Mouse (Mus musculus): ENCODE measurements around the gene Olfr1122. TPM values are rescaled to one million over a fixed set of nuclear protein-coding genes. Genes with fewer than 3 reads are reported as not detected.

The Olfr1122 gene
- total and polyA plus RNA-seq, 2 experiments from 2014 or later: not detected

DNA sequence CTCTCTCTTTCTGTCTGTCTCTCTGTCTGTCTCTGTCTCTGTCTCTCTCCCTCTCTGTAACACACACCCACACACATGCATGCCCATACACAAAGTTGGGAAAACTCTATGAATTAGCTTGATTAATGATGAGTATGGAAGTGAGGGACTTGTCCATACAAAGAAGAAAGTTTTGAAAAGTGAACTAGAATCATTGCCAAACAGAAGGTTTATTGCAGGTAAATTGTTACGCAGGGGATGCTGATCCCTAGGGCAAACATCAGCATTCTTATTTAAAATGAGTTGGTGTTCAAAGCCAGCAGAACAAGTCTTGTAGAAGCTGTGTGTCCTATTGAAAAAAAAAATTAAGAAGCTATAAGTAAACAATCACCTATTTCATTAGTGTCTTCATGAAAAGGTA is 30.7 kb downstream of the Olfr1122 start, which contains the start of gene Olfr1123:
Gene Olfr1123 (plus strand): TSS at position 301 of the 400 bp plus-strand sequence.
- no peak for DNase-seq

DNA sequence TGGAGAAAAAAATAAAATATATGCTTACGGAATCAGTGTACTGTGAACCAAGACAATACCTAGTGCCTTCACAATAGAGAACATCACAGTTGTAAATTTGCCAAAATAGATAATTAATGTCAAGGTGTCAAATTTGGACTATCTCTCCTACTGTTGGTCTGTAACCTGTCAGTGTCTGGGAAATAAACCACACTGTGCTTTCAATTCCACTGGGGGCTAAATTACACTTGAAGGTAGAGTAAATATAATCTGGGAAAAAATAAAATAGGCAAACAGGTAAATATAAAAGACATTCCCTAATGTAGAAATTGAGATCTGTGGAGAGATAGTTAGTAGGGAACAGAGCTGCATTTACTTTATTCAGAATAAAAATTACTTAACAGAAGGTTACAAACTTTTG is 44.3 kb downstream of the Olfr1122 start, which contains the start of gene Olfr1124:
Gene Olfr1124 (plus strand): TSS at position 301 of the 400 bp plus-strand sequence.
- H3K9me3 ChIP-seq (ENCODE audit: low read length): no peaks in the 10 kb centered on the region
- no peak for DNase-seq
- no peak within 1 kb of the TSS for H3K27ac ChIP-seq (ENCODE audit: low read depth, low read length)
- no peak within 1 kb of the TSS for H3K9ac ChIP-seq
- no peak within 1 kb of the TSS for H3K4me3 ChIP-seq (ENCODE audit: low read depth, low read length)
- no peaks in the 10 kb centered on the region for H3K4me1 ChIP-seq (ENCODE audit: insufficient read depth)
- no peaks in the 10 kb centered on the region for H3K27me3 ChIP-seq (ENCODE audit: insufficient read depth, low read length)
- H3K4me2 ChIP-seq (ENCODE audit: low read depth): no peak within 1 kb of the TSS
- no peak for ATAC-seq
- no peaks in the 10 kb centered on the region for H3K36me3 ChIP-seq (ENCODE audit: insufficient read depth)
- TF ChIP-seq CTCF (IDR thresholded peaks at IDR 0.05; ENCODE audit: low read depth): no peak
- 94% methylated on average over 1 of the region's 1 CpGs for WGBS

More for the DNA sequence above, 30.7 kb downstream of the Olfr1122 start, which contains the start of gene Olfr1123:
- Histone ChIP-seq H3K36me3 (ENCODE audit: insufficient read depth) (no peaks in the 10 kb centered on the region), H3K27ac (ENCODE audit: low read depth, low read length) (no peak within 1 kb of the TSS), H3K9ac (no peak within 1 kb of the TSS), H3K4me2 (ENCODE audit: low read depth) (no peak within 1 kb of the TSS), H3K27me3 (ENCODE audit: insufficient read depth, low read length) (no peaks in the 10 kb centered on the region), H3K4me1 (ENCODE audit: insufficient read depth) (no peaks in the 10 kb centered on the region), H3K9me3 (ENCODE audit: low read length) (no peaks in the 10 kb centered on the region), H3K4me3 (ENCODE audit: low read depth, low read length) (no peak within 1 kb of the TSS)
- ATAC-seq: no peak
- WGBS: 82% methylated on average over 1 of the region's 1 CpGs
- TF ChIP-seq CTCF (IDR thresholded peaks at IDR 0.05; ENCODE audit: low read depth): no peak

DNA sequence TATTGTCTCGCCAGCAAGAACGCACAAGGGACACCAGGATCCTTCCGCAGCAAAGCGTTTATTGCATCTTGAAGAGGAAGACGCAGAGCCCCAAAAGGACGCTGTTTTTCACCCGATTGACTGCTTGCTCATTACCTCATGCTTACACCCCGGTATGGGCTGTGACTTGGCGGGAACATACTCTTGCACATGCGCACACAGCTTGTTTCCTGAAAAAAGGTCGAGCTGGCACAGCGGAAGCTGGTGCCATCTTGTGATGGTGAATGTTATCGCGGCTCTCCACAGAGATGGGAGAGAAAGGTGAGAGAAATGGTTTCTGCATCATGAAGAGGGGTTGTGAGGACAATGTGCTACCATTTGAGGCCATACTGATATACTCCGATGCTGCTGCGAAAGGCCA is 52.1 kb downstream of the Olfr1122 start:
- DNase-seq: no peak
- Histone ChIP-seq H3K4me3 (ENCODE audit: low read depth, low read length) (no peak overlapping the region), H3K27ac (ENCODE audit: low read depth, low read length) (no peak overlapping the region), H3K9ac (no peak overlapping the region), H3K4me2 (ENCODE audit: low read depth) (no peak overlapping the region), H3K9me3 (ENCODE audit: low read length) (no peaks in the 10 kb centered on the region), H3K36me3 (ENCODE audit: insufficient read depth) (no peaks in the 10 kb centered on the region), H3K4me1 (ENCODE audit: insufficient read depth) (no peaks in the 10 kb centered on the region), H3K27me3 (ENCODE audit: insufficient read depth, low read length) (no peaks in the 10 kb centered on the region)
- 90% methylated on average over 16 of the region's 16 CpGs for WGBS
- ATAC-seq: no peak
- TF ChIP-seq CTCF (IDR thresholded peaks at IDR 0.05; ENCODE audit: low read depth): no peak

Other genes starting within 250 kb of the Olfr1122 start
- gene Olfr1110, start 245.5 kb upstream of the Olfr1122 start, total RNA-seq (2014; rRNA removed): not detected in 2 replicates
- gene Olfr1110, start 245.5 kb upstream of the Olfr1122 start, polyA plus RNA-seq (2015; fragmentation: Nextera tagmentation; extraction: Ambion mirVana): not detected in 2 replicates
- not detected in 2 replicates for gene Olfr1111, start 233.2 kb upstream of the Olfr1122 start, total RNA-seq (2014; rRNA removed)
- not detected in 2 replicates for gene Olfr1111, start 233.2 kb upstream of the Olfr1122 start, polyA plus RNA-seq (2015; fragmentation: Nextera tagmentation; extraction: Ambion mirVana)
- not detected in 2 replicates for gene Olfr1112, start 198.1 kb upstream of the Olfr1122 start, total RNA-seq (2014; rRNA removed)
- gene Olfr1112, start 198.1 kb upstream of the Olfr1122 start, polyA plus RNA-seq (2015; fragmentation: Nextera tagmentation; extraction: Ambion mirVana): not detected in 2 replicates
- gene Olfr1113, start 176.9 kb upstream of the Olfr1122 start, total RNA-seq (2014; rRNA removed): not detected in 2 replicates
- not detected in 2 replicates for gene Olfr1113, start 176.9 kb upstream of the Olfr1122 start, polyA plus RNA-seq (2015; fragmentation: Nextera tagmentation; extraction: Ambion mirVana)
- gene Olfr1115, start 137.8 kb upstream of the Olfr1122 start, total RNA-seq (2014; rRNA removed): not detected in 2 replicates
- not detected in 2 replicates for gene Olfr1115, start 137.8 kb upstream of the Olfr1122 start, polyA plus RNA-seq (2015; fragmentation: Nextera tagmentation; extraction: Ambion mirVana)
- gene Olfr1116, start 118.3 kb upstream of the Olfr1122 start, total RNA-seq (2014; rRNA removed): not detected in 2 replicates
- not detected in 2 replicates for gene Olfr1116, start 118.3 kb upstream of the Olfr1122 start, polyA plus RNA-seq (2015; fragmentation: Nextera tagmentation; extraction: Ambion mirVana)
- gene Olfr1118, start 78.3 kb upstream of the Olfr1122 start, total RNA-seq (2014; rRNA removed): not detected in 2 replicates
- gene Olfr1118, start 78.3 kb upstream of the Olfr1122 start, polyA plus RNA-seq (2015; fragmentation: Nextera tagmentation; extraction: Ambion mirVana): not detected in 2 replicates
- not detected in 2 replicates for gene Olfr1120, start 31.0 kb upstream of the Olfr1122 start, total RNA-seq (2014; rRNA removed)
- gene Olfr1120, start 31.0 kb upstream of the Olfr1122 start, polyA plus RNA-seq (2015; fragmentation: Nextera tagmentation; extraction: Ambion mirVana): not detected in 2 replicates
- not detected in 2 replicates for gene Olfr1121, start 16.0 kb upstream of the Olfr1122 start, total RNA-seq (2014; rRNA removed)
- gene Olfr1121, start 16.0 kb upstream of the Olfr1122 start, polyA plus RNA-seq (2015; fragmentation: Nextera tagmentation; extraction: Ambion mirVana): not detected in 2 replicates
- gene Olfr1123, start 30.8 kb downstream of the Olfr1122 start, total RNA-seq (2014; rRNA removed): not detected in 2 replicates
- gene Olfr1123, start 30.8 kb downstream of the Olfr1122 start, polyA plus RNA-seq (2015; fragmentation: Nextera tagmentation; extraction: Ambion mirVana): not detected in 2 replicates
- gene Olfr1124, start 44.4 kb downstream of the Olfr1122 start, total RNA-seq (2014; rRNA removed): not detected in 2 replicates
- gene Olfr1124, start 44.4 kb downstream of the Olfr1122 start, polyA plus RNA-seq (2015; fragmentation: Nextera tagmentation; extraction: Ambion mirVana): 0.08 TPM in 2 replicates
- not detected in 2 replicates for gene Olfr1126, start 68.1 kb downstream of the Olfr1122 start, total RNA-seq (2014; rRNA removed)
- gene Olfr1126, start 68.1 kb downstream of the Olfr1122 start, polyA plus RNA-seq (2015; fragmentation: Nextera tagmentation; extraction: Ambion mirVana): not detected in 2 replicates
- gene Pramel7, start 111.2 kb downstream of the Olfr1122 start, total RNA-seq (2014; rRNA removed): not detected in 2 replicates
- gene Pramel7, start 111.2 kb downstream of the Olfr1122 start, polyA plus RNA-seq (2015; fragmentation: Nextera tagmentation; extraction: Ambion mirVana): not detected in 2 replicates
- gene Pramel6, start 120.7 kb downstream of the Olfr1122 start, total RNA-seq (2014; rRNA removed): not detected in 2 replicates
- not detected in 2 replicates for gene Pramel6, start 120.7 kb downstream of the Olfr1122 start, polyA plus RNA-seq (2015; fragmentation: Nextera tagmentation; extraction: Ambion mirVana)
- not detected in 2 replicates for gene Olfr153, start 145.9 kb downstream of the Olfr1122 start, total RNA-seq (2014; rRNA removed)
- not detected in 2 replicates for gene Olfr153, start 145.9 kb downstream of the Olfr1122 start, polyA plus RNA-seq (2015; fragmentation: Nextera tagmentation; extraction: Ambion mirVana)
- not detected in 2 replicates for gene Olfr1128, start 159.7 kb downstream of the Olfr1122 start, total RNA-seq (2014; rRNA removed)
- not detected in 2 replicates for gene Olfr1128, start 159.7 kb downstream of the Olfr1122 start, polyA plus RNA-seq (2015; fragmentation: Nextera tagmentation; extraction: Ambion mirVana)
- not detected in 2 replicates for gene Olfr1129, start 188.1 kb downstream of the Olfr1122 start, total RNA-seq (2014; rRNA removed)
- gene Olfr1129, start 188.1 kb downstream of the Olfr1122 start, polyA plus RNA-seq (2015; fragmentation: Nextera tagmentation; extraction: Ambion mirVana): not detected in 2 replicates
- gene Olfr1130, start 220.4 kb downstream of the Olfr1122 start, total RNA-seq (2014; rRNA removed): 0.14 TPM in 1 of 2 replicates, not detected in the other
- not detected in 2 replicates for gene Olfr1130, start 220.4 kb downstream of the Olfr1122 start, polyA plus RNA-seq (2015; fragmentation: Nextera tagmentation; extraction: Ambion mirVana)
- gene Olfr1131, start 241.3 kb downstream of the Olfr1122 start, total RNA-seq (2014; rRNA removed): not detected in 2 replicates
- gene Olfr1131, start 241.3 kb downstream of the Olfr1122 start, polyA plus RNA-seq (2015; fragmentation: Nextera tagmentation; extraction: Ambion mirVana): not detected in 2 replicates